Comparison of ENCODE assay signal across 23 mouse cellular contexts in the genomic region with DNA sequence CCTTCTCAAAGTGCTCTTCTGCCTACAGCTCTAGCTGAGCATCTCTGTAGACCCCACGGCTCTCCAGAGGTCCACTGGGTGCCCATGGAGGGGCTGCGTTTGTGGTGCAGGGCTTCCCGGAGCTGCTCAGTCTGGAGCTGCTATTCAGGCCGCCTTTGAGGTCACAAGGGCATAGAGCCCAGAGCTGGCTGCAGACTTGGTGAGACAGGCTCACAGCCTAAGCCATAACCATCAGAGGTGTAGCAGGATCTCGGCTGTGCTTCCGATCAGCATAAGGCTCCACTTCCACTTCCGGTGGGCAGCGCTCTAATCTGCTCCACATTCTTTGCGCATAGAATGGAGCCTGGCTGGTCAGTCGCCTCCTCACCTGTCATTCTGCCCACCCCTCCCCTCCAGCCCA. TPM values are rescaled to one million over a fixed set of nuclear protein-coding genes. Genes with fewer than 3 reads are reported as not detected.
DNase-seq lines count a peak whose midpoint lies in the region; ATAC-seq and TF ChIP-seq lines count a peak whose summit lies in the region.
"Had no signal": no experiment of that assay in that cellular context is flagged by ENCODE, and none has a peak within 500 bp of the region (broad histone marks: within the 10 kb centered on the region; RNA-seq: fewer than 3 reads in every experiment).

No protein-coding gene starts in this region.

- no peak for ATAC-seq in liver, postnatal 0 days
- ATAC-seq: forebrain, embryonic 15.5 days; hindbrain, embryonic 16.5 days had no signal

- TF ChIP-seq CTCF in liver, postnatal 0 days (IDR thresholded peaks at IDR 0.05; ENCODE audit: low read depth): no peak

- H3K36me3 ChIP-seq in liver, postnatal 0 days (replicated peaks; ENCODE audit: insufficient read depth, low read length): no peaks in the 10 kb centered on the region
- H3K36me3 ChIP-seq: embryonic facial prominence, embryonic 15.5 days; forebrain, embryonic 10.5 days; forebrain, embryonic 15.5 days; hindbrain, embryonic 12.5 days had no signal

- TF ChIP-seq EP300 in liver, postnatal 0 days (IDR thresholded peaks at IDR 0.05; ENCODE audit: low read depth): no peak

- H3K9ac ChIP-seq in liver, postnatal 0 days (replicated peaks): no peak overlapping the region
- H3K9ac ChIP-seq: embryonic facial prominence, embryonic 15.5 days; forebrain, embryonic 15.5 days; hindbrain, embryonic 12.5 days had no signal

- WGBS in liver, postnatal 0 days (ENCODE audit: insufficient replicate concordance): 76% methylated on average over 10 of the region's 10 CpGs

- H3K4me2 ChIP-seq in liver, postnatal 0 days (ENCODE audit: low read depth, low read length): no peak overlapping the region
- H3K4me2 ChIP-seq: embryonic facial prominence, embryonic 15.5 days; forebrain, embryonic 15.5 days; hindbrain, embryonic 12.5 days had no signal

- peaks cover 31% of the 10 kb centered on the region for H3K4me1 ChIP-seq in liver, postnatal 0 days (ENCODE audit: insufficient read depth)
- H3K4me1 ChIP-seq: embryonic facial prominence, embryonic 15.5 days had no signal

- intact Hi-C loops in gastrocnemius, postnatal 14 days (cut with DNase I; ENCODE audit: low total_unique reads): no loop called here

- H3K27me3 ChIP-seq in liver, postnatal 0 days (ENCODE audit: insufficient read depth, low read length): no peaks in the 10 kb centered on the region
- H3K27me3 ChIP-seq: embryonic facial prominence, embryonic 15.5 days; forebrain, embryonic 15.5 days; hindbrain, embryonic 12.5 days had no signal

- peak; percentile 13 for DNase-seq in gastrocnemius, postnatal 14 days
- no peak for DNase-seq in gastrocnemius, postnatal 25 days
- peak; percentile 0 for DNase-seq in liver
- DNase-seq in liver, postnatal 0 days: no peak
- DNase-seq in thymus, postnatal 4 days: peak; percentile 2
- DNase-seq in thymus, postnatal 0 days (ENCODE audit: low spot score): no peak
- DNase-seq in urinary bladder, postnatal 4 days (ENCODE audit: low spot score in 2 of 2): peak; percentile 14 to 43
- DNase-seq in lung, postnatal 10 days: no peak
- DNase-seq: adrenal gland, adult 2 months; adrenal gland, postnatal 36 days; cerebellum, adult 11 months; cerebellum, adult 8-10 months; cerebellum, postnatal 14 days; embryo, embryonic 11 days; heart, postnatal 10 days; heart, postnatal 4 days had no signal

- no peaks in the 10 kb centered on the region for H3K9me3 ChIP-seq in liver, postnatal 0 days (ENCODE audit: low read length)
- H3K9me3 ChIP-seq: embryonic facial prominence, embryonic 15.5 days; forebrain, embryonic 10.5 days; forebrain, embryonic 15.5 days; hindbrain, embryonic 12.5 days had no signal

- no peak overlapping the region for H3K4me3 ChIP-seq in liver, postnatal 0 days (ENCODE audit: low read depth, low read length)
- H3K4me3 ChIP-seq: embryonic facial prominence, embryonic 15.5 days; erythroblast, embryonic 14.5 days; forebrain, embryonic 10.5 days; forebrain, embryonic 15.5 days; heart, adult 2 months; hindbrain, embryonic 12.5 days had no signal

- no peak overlapping the region for H3K27ac ChIP-seq in liver, postnatal 0 days (ENCODE audit: low read depth)
- H3K27ac ChIP-seq: embryonic facial prominence, embryonic 15.5 days; forebrain, embryonic 10.5 days; forebrain, embryonic 15.5 days; heart, adult 2 months; hindbrain, embryonic 12.5 days had no signal

RNA-seq across cellular contexts. Expression of a gene that starts 23.8 kb away (rescaled TPM):
- 10 to 100 TPM; 18.1 to 18.6 TPM for total RNA-seq in gastrocnemius, postnatal 14 days (2021)
- total RNA-seq in gastrocnemius, postnatal 25 days (2021): 10 to 100 TPM; 17.2 to 19.6 TPM
- polyA plus RNA-seq in liver, postnatal 0 days (2015; fragmentation: Nextera tagmentation; extraction: Ambion mirVana): 7.8 and 8.1 TPM in 2 replicates
- polyA plus RNA-seq in thymus, postnatal 0 days (2015; fragmentation: Nextera tagmentation; extraction: Ambion mirVana): 12.4 and 14.2 TPM in 2 replicates

Comparison
In these comparisons a context has a peak if more than half of its experiments do, and no peak if none do; other contexts are left out.
1. DNase-seq: peak in gastrocnemius, postnatal 14 days (single experiment), liver (single experiment), thymus, postnatal 4 days (single experiment) and urinary bladder, postnatal 4 days (2 of 2); none in gastrocnemius, postnatal 25 days (single experiment), liver, postnatal 0 days (single experiment), thymus, postnatal 0 days (single experiment) and lung, postnatal 10 days (single experiment).